Mouse (Mus musculus) limb, embryonic 14.5 days (tissue): ENCODE measurements around the gene Rtkn2. TPM values are rescaled to one million over a fixed set of nuclear protein-coding genes. Genes with fewer than 3 reads are reported as not detected.

Experiments used
- ATAC-seq: fragments of 200-750 bp; cut with Nextera tagmentation; 2 replicates; pipeline ENCODE4 v1.8.0; 2017; ENCODE audit warnings: low read depth, moderate number of reproducible peaks, moderate TSS enrichment; ENCODE audit not compliant: low FRiP score
- DNase-seq: peaks from one replicate; pipeline ENCODE4 v3.0.0-alpha.2; 2015; ENCODE audit warnings: low spot score
- H3K27ac ChIP-seq: fragments of 300-500 bp; sonication (generic); replicated peaks from 2 replicates; pipeline ENCODE4 v1.5.1; 2014; ENCODE audit warnings: low read depth, mild to moderate bottlenecking, low read length, moderate library complexity, mixed read lengths
- H3K27me3 ChIP-seq: fragments of 300-500 bp; sonication (generic); 2 replicates; pipeline ENCODE4 v1.6.1; 2014; ENCODE audit warnings: low read length, mixed read lengths; ENCODE audit not compliant: control insufficient read depth, insufficient read depth
- H3K36me3 ChIP-seq: fragments of 300-500 bp; sonication (generic); 2 replicates; pipeline ENCODE4 v1.6.1; 2014; ENCODE audit warnings: mild to moderate bottlenecking, low read length, moderate library complexity, mixed read lengths; ENCODE audit not compliant: control insufficient read depth, insufficient read depth
- H3K4me1 ChIP-seq: fragments of 300-500 bp; sonication (generic); 2 replicates; pipeline ENCODE4 v1.6.1; 2014; ENCODE audit warnings: antibody characterized with exemption, low read length, mixed read lengths; ENCODE audit not compliant: control insufficient read depth, insufficient read depth
- H3K4me2 ChIP-seq: fragments of 300-500 bp; sonication (generic); replicated peaks from 2 replicates; pipeline ENCODE4 v1.6.1; 2014; ENCODE audit warnings: low read depth, mild to moderate bottlenecking, low read length, moderate library complexity; ENCODE audit not compliant: severe bottlenecking
- H3K4me3 ChIP-seq: fragments of 300-500 bp; sonication (generic); replicated peaks from 2 replicates; pipeline ENCODE4 v1.5.1; 2014; ENCODE audit warnings: low read length
- H3K9ac ChIP-seq: fragments of 300-500 bp; sonication (generic); 2 replicates; pipeline ENCODE4 v1.6.1; 2014; ENCODE audit warnings: mild to moderate bottlenecking, low read depth, low read length, moderate library complexity; ENCODE audit not compliant: severe bottlenecking
- H3K9me3 ChIP-seq: fragments of 300-500 bp; sonication (generic); 2 replicates; pipeline ENCODE4 v1.6.1; 2016; ENCODE audit warnings: low read length; ENCODE audit not compliant: control insufficient read depth
- POLR2A ChIP-seq: fragments of 200-500 bp; IDR thresholded peaks from 2 replicates; pipeline ENCODE4 v1.8.0; 2012; ENCODE audit warnings: inconsistent platforms, mild to moderate bottlenecking, moderate library complexity, borderline replicate concordance; ENCODE audit not compliant: insufficient read depth, insufficient read length; ENCODE audit errors: extremely low read depth
- WGBS: fragments of 180-500 bp; shearing (Covaris S2); extraction: QIAGEN DNeasy Blood & Tissue Kit; methylation state at CpG from one replicate; pipeline ENCODE4 v1.1.7; 2014; 5-methylcytosine and 5-hydroxymethylcytosine counted together
- polyA plus RNA-seq, 2 experiments: library from polyadenylated mRNA; depleted of rRNA in 1 of 2; stranded (reverse) in 1 of 2; unstranded in 1 of 2; fragments of >200 nt; fragmentation: Nextera tagmentation in 1 of 2; extraction: Ambion mirVana in 1 of 2; gene quantifications; 2 replicates each; pipeline versions ENCODE4 v1.2.1 to v1.2.3; 2012 to 2014

The Rtkn2 gene
- polyA plus RNA-seq, 2 experiments: 2.9 to 5.7 TPM

DNA sequence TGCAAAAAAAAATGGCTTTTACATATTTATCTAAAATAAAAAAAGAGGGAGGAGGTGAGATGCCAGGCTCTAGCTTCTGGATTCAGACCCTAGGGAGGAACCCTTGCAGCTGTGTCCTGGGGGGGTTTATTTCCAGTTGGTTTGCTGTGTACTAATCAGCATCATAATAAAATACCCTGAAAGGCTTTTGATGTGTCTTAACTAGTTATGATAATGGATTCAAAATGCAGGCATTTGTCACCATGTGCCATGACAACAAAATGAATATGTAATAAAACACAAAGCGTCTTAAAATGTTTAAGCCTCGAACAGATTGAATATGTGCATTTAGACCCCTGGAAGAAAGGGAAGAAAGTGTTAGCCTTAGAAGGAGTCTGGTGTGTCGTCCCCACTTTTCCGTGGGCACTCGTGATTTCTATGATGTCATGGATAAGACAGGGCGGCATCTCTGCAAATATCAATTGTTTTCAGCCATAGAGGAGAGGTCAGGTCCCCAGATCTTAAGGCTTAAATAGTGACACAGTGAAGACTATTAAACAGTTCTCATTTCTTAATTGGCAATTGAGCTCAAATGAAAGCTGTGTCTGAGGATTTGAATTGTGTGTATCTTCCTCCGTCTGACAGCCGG lies 59.7 kb downstream of the Rtkn2 start:
- Histone ChIP-seq H3K4me2 (no peak overlapping the region), H3K27ac (no peak overlapping the region), H3K4me3 (no peak overlapping the region), H3K27me3 (no peaks in the 10 kb centered on the region), H3K36me3 (no peaks in the 10 kb centered on the region), H3K4me1 (no peaks in the 10 kb centered on the region), H3K9me3 (no peaks in the 10 kb centered on the region), H3K9ac (no peak overlapping the region)
- 76% methylated on average over 8 of the region's 8 CpGs for WGBS
- no peak for ATAC-seq
- TF ChIP-seq POLR2A: no peak
- DNase-seq: no peak

DNA sequence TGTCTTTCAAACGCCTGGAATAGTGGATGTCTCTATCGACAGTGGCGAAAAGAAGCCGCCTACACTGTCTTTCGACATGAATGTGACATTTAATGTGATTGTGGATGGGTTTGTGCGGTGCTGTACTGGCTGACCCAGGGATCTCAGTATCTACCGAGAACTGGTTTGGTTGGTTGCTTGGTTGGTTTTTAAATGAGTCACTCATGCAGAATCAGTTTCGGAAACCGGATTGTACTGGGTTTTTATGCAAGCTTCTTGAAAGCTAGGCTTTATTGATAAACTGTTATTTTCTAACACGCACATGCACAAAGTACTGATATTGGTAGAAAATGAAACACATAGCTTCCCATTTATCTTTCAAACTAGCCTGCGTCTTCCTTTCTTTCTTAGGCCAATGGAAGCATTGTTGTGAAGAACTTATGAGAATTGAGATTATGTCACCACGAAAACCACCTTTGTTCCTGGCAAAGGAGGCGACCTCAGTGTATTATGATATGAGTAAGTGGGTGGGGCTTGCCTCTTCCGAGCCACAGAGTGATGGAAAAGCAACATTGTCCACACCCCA lies 60.4 kb downstream of the Rtkn2 start:
- Histone ChIP-seq H3K27ac (no peak overlapping the region), H3K27me3 (no peaks in the 10 kb centered on the region), H3K4me1 (no peaks in the 10 kb centered on the region), H3K9me3 (no peaks in the 10 kb centered on the region), H3K36me3 (no peaks in the 10 kb centered on the region), H3K4me3 (no peak overlapping the region), H3K9ac (no peak overlapping the region), H3K4me2 (no peak overlapping the region)
- DNase-seq (no peak), ATAC-seq (no peak)
- 90% methylated on average over 14 of the region's 14 CpGs for WGBS
- TF ChIP-seq POLR2A: no peak

DNA sequence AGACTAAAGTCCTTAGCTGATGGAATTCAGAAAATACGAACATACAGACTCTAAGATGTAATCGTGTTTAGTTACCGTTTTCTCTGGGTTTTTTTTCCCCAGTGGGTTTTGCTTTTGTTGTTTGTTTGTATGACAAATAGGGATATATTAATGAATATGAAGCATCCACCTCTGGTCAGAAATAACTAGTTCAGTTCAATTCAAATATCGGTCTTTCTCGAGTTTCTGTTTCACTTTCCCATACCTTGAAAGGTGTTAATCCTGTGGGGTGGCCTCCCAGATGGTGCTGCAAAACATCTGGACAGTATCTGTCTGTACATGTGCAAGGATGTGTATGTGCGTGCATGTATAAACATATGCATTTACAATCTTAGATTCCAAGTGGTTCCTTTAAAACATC lies 61.0 kb downstream of the Rtkn2 start:
- H3K4me3 ChIP-seq: no peak overlapping the region
- H3K36me3 ChIP-seq: no peaks in the 10 kb centered on the region
- H3K27ac ChIP-seq: no peak overlapping the region
- no peaks in the 10 kb centered on the region for H3K9me3 ChIP-seq
- TF ChIP-seq POLR2A: no peak
- DNase-seq: no peak
- no peak overlapping the region for H3K9ac ChIP-seq
- no peaks in the 10 kb centered on the region for H3K27me3 ChIP-seq
- H3K4me1 ChIP-seq: no peaks in the 10 kb centered on the region
- 62% methylated on average over 6 of the region's 6 CpGs for whole genome bisulfite sequencing
- H3K4me2 ChIP-seq: no peak overlapping the region
- no peak for ATAC-seq

DNA sequence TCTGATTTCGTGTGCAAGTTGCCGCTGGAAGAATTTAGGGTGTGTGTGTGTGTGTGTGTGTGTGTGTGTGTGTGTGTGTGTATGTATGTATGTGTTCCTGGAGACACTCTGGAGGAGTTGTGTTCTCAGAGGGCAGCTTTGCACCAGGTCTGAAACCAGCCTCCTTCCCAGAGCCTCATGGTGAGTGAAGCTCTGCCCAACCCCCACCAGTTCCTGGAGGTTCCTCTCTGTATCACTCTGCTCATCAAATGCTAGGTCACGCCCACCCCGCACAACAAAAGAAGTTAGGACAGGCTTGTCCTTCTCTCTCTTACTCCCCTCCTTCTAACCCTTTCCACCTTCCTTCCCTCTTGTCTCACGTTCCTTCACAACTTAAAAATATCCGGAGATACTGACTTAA lies 64.6 kb downstream of the Rtkn2 start:
- 50% methylated on average over 6 of the region's 6 CpGs for WGBS
- H3K9ac ChIP-seq: no peak overlapping the region

DNA sequence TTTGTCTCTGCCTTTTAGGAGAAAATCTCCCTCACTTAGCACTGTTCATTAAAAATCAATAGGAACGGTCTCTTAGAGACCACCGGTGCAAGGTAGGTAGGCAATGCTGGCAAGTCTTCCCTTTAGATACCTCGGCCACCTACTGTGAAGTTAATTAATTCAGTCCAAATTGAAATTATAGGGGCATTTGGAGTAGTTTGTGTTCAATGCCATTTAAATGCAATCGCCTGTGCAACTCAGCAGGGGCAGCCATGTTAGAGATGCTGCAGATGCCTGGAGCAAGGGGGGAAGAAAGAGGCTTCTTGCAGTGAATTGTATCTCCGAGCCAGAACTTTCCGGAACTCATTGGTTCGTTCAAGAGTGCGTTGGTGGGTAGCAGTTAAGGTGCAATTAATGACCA lies 65.5 kb downstream of the Rtkn2 start:
- H3K27ac ChIP-seq: no peak overlapping the region
- ATAC-seq (no peak), DNase-seq (no peak)
- H3K4me2 ChIP-seq: no peak overlapping the region
- H3K27me3 ChIP-seq: no peaks in the 10 kb centered on the region
- H3K4me3 ChIP-seq: no peak overlapping the region
- no peaks in the 10 kb centered on the region for H3K4me1 ChIP-seq
- H3K36me3 ChIP-seq: no peaks in the 10 kb centered on the region
- no peak for TF ChIP-seq POLR2A
- 81% methylated on average over 8 of the region's 8 CpGs for WGBS
- no peak overlapping the region for H3K9ac ChIP-seq
- H3K9me3 ChIP-seq: no peaks in the 10 kb centered on the region

More for the DNA sequence above, 64.6 kb downstream of the Rtkn2 start:
- no peak overlapping the region for H3K4me3 ChIP-seq
- H3K9me3 ChIP-seq: no peaks in the 10 kb centered on the region
- no peaks in the 10 kb centered on the region for H3K4me1 ChIP-seq
- ATAC-seq (no peak), DNase-seq (no peak)
- H3K36me3 ChIP-seq: no peaks in the 10 kb centered on the region
- TF ChIP-seq POLR2A: no peak
- no peak overlapping the region for H3K4me2 ChIP-seq
- H3K27ac ChIP-seq: no peak overlapping the region
- H3K27me3 ChIP-seq: no peaks in the 10 kb centered on the region
